Mouse (Mus musculus): ENCODE measurements around the gene Glud1. TPM values are rescaled to one million over a fixed set of nuclear protein-coding genes. Genes with fewer than 3 reads are reported as not detected.

Glud1 gene
- polyA plus RNA-seq, 1 experiment from 2014 or later, result 85.8 TPM

GRCm38 (mm10) chr14:34296350-34296749, 14.2 kb upstream of the Glud1 start:
- no peaks in the 10 kb centered on the region for H3K27me3 ChIP-seq
- peaks cover 9% of the 10 kb centered on the region; the same call in 1 of the 2 replicates for H3K4me1 ChIP-seq
- H3K9me3 ChIP-seq, result no peaks in the 10 kb centered on the region
- no peak overlapping the region for H3K4me2 ChIP-seq
- H3K36me3 ChIP-seq, result 0 out of 2 replicates have a peak, but pooled peaks cover 2% of the 10 kb centered on the region
- H3K27ac ChIP-seq, result no peak overlapping the region
- no peak for ATAC-seq (ENCODE audit: insufficient number of reproducible peaks, insufficient read depth, low FRiP score, low TSS enrichment, low read depth)
- 84% methylated on average over 7 of the region's 7 CpGs for WGBS
- H3K9ac ChIP-seq, result no peak overlapping the region
- no peak overlapping the region for H3K4me3 ChIP-seq

GRCm38 (mm10) chr14:34297038-34297437, 13.5 kb upstream of the Glud1 start:
- Histone ChIP-seq H3K36me3 (0 out of 2 replicates have a peak, but pooled peaks cover 5% of the 10 kb centered on the region), H3K4me1 (peaks cover 9% of the 10 kb centered on the region; the same call in 1 of the 2 replicates)

GRCm38 (mm10) chr14:34297634-34298033, 12.9 kb upstream of the Glud1 start:
- no peaks in the 10 kb centered on the region for H3K9me3 ChIP-seq
- ATAC-seq (ENCODE audit: insufficient number of reproducible peaks, insufficient read depth, low FRiP score, low TSS enrichment, low read depth), result no peak
- H3K4me2 ChIP-seq, result no peak overlapping the region
- 0 out of 2 replicates have a peak, but pooled peaks cover 11% of the 10 kb centered on the region for H3K36me3 ChIP-seq
- H3K4me1 ChIP-seq, result peaks cover 9% of the 10 kb centered on the region; the same call in 1 of the 2 replicates
- WGBS, result 52% methylated on average over 2 of the region's 2 CpGs
- H3K27ac ChIP-seq, result no peak overlapping the region
- H3K4me3 ChIP-seq, result no peak overlapping the region
- H3K9ac ChIP-seq, result no peak overlapping the region
- H3K27me3 ChIP-seq, result no peaks in the 10 kb centered on the region

More at GRCm38 (mm10) chr14:34297038-34297437, 13.5 kb upstream of the Glud1 start:
- WGBS, result 69% methylated on average over 4 of the region's 4 CpGs
- H3K4me3 ChIP-seq, result no peak overlapping the region
- H3K4me2 ChIP-seq, result no peak overlapping the region
- no peaks in the 10 kb centered on the region for H3K9me3 ChIP-seq
- no peak overlapping the region for H3K27ac ChIP-seq
- ATAC-seq (ENCODE audit: insufficient number of reproducible peaks, insufficient read depth, low FRiP score, low TSS enrichment, low read depth), result no peak
- H3K9ac ChIP-seq, result no peak overlapping the region
- no peaks in the 10 kb centered on the region for H3K27me3 ChIP-seq

- 68% methylated on average over 11 of the region's 11 CpGs for WGBS
- H3K27ac ChIP-seq, result no peak overlapping the region
- no peak overlapping the region for H3K9ac ChIP-seq
- H3K4me3 ChIP-seq, result no peak overlapping the region
- H3K9me3 ChIP-seq, result no peaks in the 10 kb centered on the region
- ATAC-seq (ENCODE audit: insufficient number of reproducible peaks, insufficient read depth, low FRiP score, low TSS enrichment, low read depth), result no peak
- no peaks in the 10 kb centered on the region for H3K27me3 ChIP-seq
- peaks cover 9% of the 10 kb centered on the region; the same call in 1 of the 2 replicates for H3K4me1 ChIP-seq
- no peak overlapping the region for H3K4me2 ChIP-seq
- H3K36me3 ChIP-seq, result 0 out of 2 replicates have a peak, but pooled peaks cover 12% of the 10 kb centered on the region
Measured at GRCm38 (mm10) chr14:34298871-34299700, 11.4 kb upstream of the Glud1 start.

- H3K27me3 ChIP-seq, result no peaks in the 10 kb centered on the region
- H3K4me2 ChIP-seq, result no peak overlapping the region
- no peaks in the 10 kb centered on the region for H3K9me3 ChIP-seq
- no peak overlapping the region for H3K27ac ChIP-seq
- WGBS, result 82% methylated on average over 5 of the region's 5 CpGs
- ATAC-seq (ENCODE audit: insufficient number of reproducible peaks, insufficient read depth, low FRiP score, low TSS enrichment, low read depth), result no peak
- no peak overlapping the region for H3K4me3 ChIP-seq
- H3K9ac ChIP-seq, result no peak overlapping the region
- H3K4me1 ChIP-seq, result peaks cover 6% of the 10 kb centered on the region; the same call in 1 of the 2 replicates
- 0 out of 2 replicates have a peak, but pooled peaks cover 16% of the 10 kb centered on the region for H3K36me3 ChIP-seq
Measured at GRCm38 (mm10) chr14:34302681-34303242, 7.8 kb upstream of the Glud1 start.

GRCm38 (mm10) chr14:34303265-34303680, 7.3 kb upstream of the Glud1 start:
- Histone ChIP-seq H3K27me3 (no peaks in the 10 kb centered on the region), H3K9me3 (no peaks in the 10 kb centered on the region), H3K4me1 (peaks cover 6% of the 10 kb centered on the region; the same call in 1 of the 2 replicates), H3K9ac (no peak overlapping the region), H3K4me2 (no peak overlapping the region), H3K27ac (no peak overlapping the region), H3K4me3 (no peak overlapping the region), H3K36me3 (0 out of 2 replicates have a peak, but pooled peaks cover 17% of the 10 kb centered on the region)
- no peak for ATAC-seq (ENCODE audit: insufficient number of reproducible peaks, insufficient read depth, low FRiP score, low TSS enrichment, low read depth)
- 44% methylated on average over 5 of the region's 5 CpGs for WGBS

- Histone ChIP-seq H3K36me3 (peaks cover 7% of the 10 kb centered on the region; the same call in 1 of the 2 replicates), H3K4me2 (peak overlapping the region; percentile 68), H3K9me3 (no peaks in the 10 kb centered on the region), H3K27me3 (no peaks in the 10 kb centered on the region), H3K27ac (no peak overlapping the region), H3K9ac (peak overlapping the region; percentile 97; the same call in 1 of the 2 replicates), H3K4me1 (peaks cover 20% of the 10 kb centered on the region), H3K4me3 (no peak overlapping the region)
- 87% methylated on average over 4 of the region's 4 CpGs for WGBS
- no peak for ATAC-seq (ENCODE audit: insufficient number of reproducible peaks, insufficient read depth, low FRiP score, low TSS enrichment, low read depth)
Measured at GRCm38 (mm10) chr14:34309266-34309665, 1.3 kb upstream of the Glud1 start.

GRCm38 (mm10) chr14:34309907-34310233, 657 bp upstream of the Glud1 start:
- H3K36me3 ChIP-seq, result peaks cover 6% of the 10 kb centered on the region; the same call in 1 of the 2 replicates
- H3K27ac ChIP-seq, result peak overlapping the region; percentile 96
- WGBS, result 7% methylated on average over 5 of the region's 5 CpGs

GRCm38 (mm10) chr14:34311021-34311631, 599 bp downstream of the Glud1 start:
- peaks cover 6% of the 10 kb centered on the region; the same call in 1 of the 2 replicates for H3K36me3 ChIP-seq
- ATAC-seq (ENCODE audit: insufficient number of reproducible peaks, insufficient read depth, low FRiP score, low TSS enrichment, low read depth), result no peak
- H3K4me3 ChIP-seq, result peak overlapping the region; percentile 91

More at GRCm38 (mm10) chr14:34309907-34310233, 657 bp upstream of the Glud1 start:
- Histone ChIP-seq H3K4me2 (peak overlapping the region; percentile 68), H3K9ac (peak overlapping the region; percentile 97), H3K27me3 (no peaks in the 10 kb centered on the region), H3K4me1 (peaks cover 23% of the 10 kb centered on the region), H3K4me3 (peak overlapping the region; percentile 91), H3K9me3 (no peaks in the 10 kb centered on the region)
- no peak for ATAC-seq (ENCODE audit: insufficient number of reproducible peaks, insufficient read depth, low FRiP score, low TSS enrichment, low read depth)

GRCm38 (mm10) chr14:34311691-34312090, 1.2 kb downstream of the Glud1 start:
- Histone ChIP-seq H3K4me1 (peaks cover 24% of the 10 kb centered on the region), H3K9me3 (no peaks in the 10 kb centered on the region), H3K27ac (peak overlapping the region; percentile 96; the same call in 1 of the 2 replicates), H3K4me3 (peak overlapping the region; percentile 91), H3K27me3 (no peaks in the 10 kb centered on the region), H3K36me3 (peaks cover 6% of the 10 kb centered on the region; the same call in 1 of the 2 replicates), H3K9ac (peak overlapping the region; percentile 97), H3K4me2 (peak overlapping the region; percentile 68)
- ATAC-seq (ENCODE audit: insufficient number of reproducible peaks, insufficient read depth, low FRiP score, low TSS enrichment, low read depth), result no peak
- WGBS, result 5% methylated on average over 4 of the region's 4 CpGs

More at GRCm38 (mm10) chr14:34311021-34311631, 599 bp downstream of the Glud1 start:
- H3K4me2 ChIP-seq, result peak overlapping the region; percentile 68
- WGBS, result under 1% methylated on average over 47 of the region's 47 CpGs
- H3K27ac ChIP-seq, result peak overlapping the region; percentile 96
- H3K9ac ChIP-seq, result peak overlapping the region; percentile 97
- H3K27me3 ChIP-seq, result no peaks in the 10 kb centered on the region
- H3K9me3 ChIP-seq, result no peaks in the 10 kb centered on the region
- peaks cover 24% of the 10 kb centered on the region for H3K4me1 ChIP-seq

- H3K4me3 ChIP-seq, result peak overlapping the region; percentile 91
- no peak for ATAC-seq (ENCODE audit: insufficient number of reproducible peaks, insufficient read depth, low FRiP score, low TSS enrichment, low read depth)
- peak overlapping the region; percentile 68 for H3K4me2 ChIP-seq
- H3K27ac ChIP-seq, result no peak overlapping the region
- no peaks in the 10 kb centered on the region for H3K27me3 ChIP-seq
- H3K36me3 ChIP-seq, result peaks cover 6% of the 10 kb centered on the region; the same call in 1 of the 2 replicates
- peaks cover 24% of the 10 kb centered on the region for H3K4me1 ChIP-seq
- H3K9ac ChIP-seq, result peak overlapping the region; percentile 54
- 14% methylated on average over 5 of the region's 6 CpGs for WGBS
- H3K9me3 ChIP-seq, result no peaks in the 10 kb centered on the region
Measured at GRCm38 (mm10) chr14:34312339-34313048, 2.0 kb downstream of the Glud1 start.

Data from embryonic facial prominence, embryonic 13.5 days (tissue).